Mouse (Mus musculus) myocyte (in vitro differentiated cells): ENCODE measurements around the gene Kxd1. TPM values are rescaled to one million over a fixed set of nuclear protein-coding genes. Genes with fewer than 3 reads are reported as not detected.

ENCODE experiments used
- H3K27me3 ChIP-seq: one replicate; pipeline ENCODE4 v1.6.1; 2011; ENCODE audit not compliant: control insufficient read depth, insufficient read depth, insufficient read length
- H3K36me3 ChIP-seq: one replicate; pipeline ENCODE4 v1.6.1; 2011; ENCODE audit not compliant: control insufficient read depth, insufficient read depth
- H3K4me2 ChIP-seq: one replicate; pipeline ENCODE4 v1.6.1; 2011; ENCODE audit warnings: low read depth, control low read depth
- H3K4me3 ChIP-seq: one replicate; pipeline ENCODE4 v1.5.1; 2011; ENCODE audit warnings: mild to moderate bottlenecking, control low read depth, moderate library complexity
- H3K79me2 ChIP-seq: one replicate; pipeline ENCODE4 v1.6.1; 2011; ENCODE audit not compliant: control insufficient read depth, insufficient read depth
- H3ac ChIP-seq: one replicate; pipeline ENCODE4 v1.6.1; 2011; ENCODE audit not compliant: control insufficient read depth, insufficient read length
- CEBPB ChIP-seq: IDR thresholded peaks from 2 replicates; pipeline ENCODE4 v1.6.1; 2011; ENCODE audit warnings: mild to moderate bottlenecking, moderate library complexity; ENCODE audit not compliant: poor library complexity, insufficient read depth, severe bottlenecking
- E2F4 ChIP-seq: IDR thresholded peaks from one replicate; pipeline ENCODE4 v1.6.1; 2011; ENCODE audit warnings: mild to moderate bottlenecking, control low read depth, moderate library complexity; ENCODE audit not compliant: insufficient read depth
- MAX ChIP-seq: IDR thresholded peaks from one replicate; pipeline ENCODE4 v1.6.1; 2011; ENCODE audit warnings: low read depth, mild to moderate bottlenecking, control low read depth
- MYOD1 ChIP-seq, 3 experiments: IDR thresholded peaks; one replicate each; pipeline ENCODE4 v1.6.1; 2011; ENCODE audit warnings: control low read depth in 2 of 3, low read depth in 2 of 3, mild to moderate bottlenecking in 2 of 3, moderate library complexity in 1 of 3; ENCODE audit not compliant: insufficient read length in 2 of 3, control insufficient read depth in 1 of 3
- MYOG ChIP-seq, 3 experiments: IDR thresholded peaks; one replicate each; pipeline ENCODE4 v1.6.1; 2011; ENCODE audit warnings: control low read depth in 2 of 3, low read depth in 2 of 3, mild to moderate bottlenecking in 2 of 3; ENCODE audit not compliant: insufficient read length in 2 of 3, control insufficient read depth in 1 of 3, insufficient read depth in 1 of 3
- POLR2A ChIP-seq: IDR thresholded peaks from one replicate; pipeline ENCODE4 v1.6.1; 2011; ENCODE audit warnings: low read depth, mild to moderate bottlenecking, control low read depth, moderate library complexity; ENCODE audit not compliant: insufficient read length
- POLR2AphosphoS2 ChIP-seq: IDR thresholded peaks from one replicate; pipeline ENCODE4 v1.6.1; 2011; ENCODE audit warnings: low read depth, control low read depth; ENCODE audit not compliant: insufficient read length
- REST ChIP-seq: IDR thresholded peaks from one replicate; pipeline ENCODE4 v1.6.1; 2011; ENCODE audit warnings: mild to moderate bottlenecking, control low read depth, moderate library complexity; ENCODE audit not compliant: insufficient read depth, insufficient read length
- SRF ChIP-seq: IDR thresholded peaks from one replicate; pipeline ENCODE4 v1.6.1; 2011; ENCODE audit warnings: low read depth; ENCODE audit not compliant: control insufficient read depth, insufficient read length
- TCF12 ChIP-seq: IDR thresholded peaks from one replicate; pipeline ENCODE4 v1.6.1; 2011; ENCODE audit warnings: mild to moderate bottlenecking, control low read depth; ENCODE audit not compliant: poor library complexity, insufficient read depth, severe bottlenecking
- TCF3 ChIP-seq: IDR thresholded peaks from one replicate; pipeline ENCODE4 v1.6.1; 2011; ENCODE audit warnings: low read depth, control low read depth; ENCODE audit not compliant: insufficient read length
- USF1 ChIP-seq: IDR thresholded peaks from one replicate; pipeline ENCODE4 v1.6.1; 2011; ENCODE audit warnings: low read depth, mild to moderate bottlenecking, control low read depth, moderate library complexity
- polyA plus RNA-seq: library from polyadenylated mRNA; unstranded; fragments of >200 nt; fragmentation: generic; extraction: Trizol; gene quantifications from one replicate; pipeline ENCODE4 v1.2.1, GENCODE M21; 2012; ENCODE audit warnings: missing spikeins

Gene Kxd1
- polyA plus RNA-seq, 1 experiment, result 73.8 TPM

DNA sequence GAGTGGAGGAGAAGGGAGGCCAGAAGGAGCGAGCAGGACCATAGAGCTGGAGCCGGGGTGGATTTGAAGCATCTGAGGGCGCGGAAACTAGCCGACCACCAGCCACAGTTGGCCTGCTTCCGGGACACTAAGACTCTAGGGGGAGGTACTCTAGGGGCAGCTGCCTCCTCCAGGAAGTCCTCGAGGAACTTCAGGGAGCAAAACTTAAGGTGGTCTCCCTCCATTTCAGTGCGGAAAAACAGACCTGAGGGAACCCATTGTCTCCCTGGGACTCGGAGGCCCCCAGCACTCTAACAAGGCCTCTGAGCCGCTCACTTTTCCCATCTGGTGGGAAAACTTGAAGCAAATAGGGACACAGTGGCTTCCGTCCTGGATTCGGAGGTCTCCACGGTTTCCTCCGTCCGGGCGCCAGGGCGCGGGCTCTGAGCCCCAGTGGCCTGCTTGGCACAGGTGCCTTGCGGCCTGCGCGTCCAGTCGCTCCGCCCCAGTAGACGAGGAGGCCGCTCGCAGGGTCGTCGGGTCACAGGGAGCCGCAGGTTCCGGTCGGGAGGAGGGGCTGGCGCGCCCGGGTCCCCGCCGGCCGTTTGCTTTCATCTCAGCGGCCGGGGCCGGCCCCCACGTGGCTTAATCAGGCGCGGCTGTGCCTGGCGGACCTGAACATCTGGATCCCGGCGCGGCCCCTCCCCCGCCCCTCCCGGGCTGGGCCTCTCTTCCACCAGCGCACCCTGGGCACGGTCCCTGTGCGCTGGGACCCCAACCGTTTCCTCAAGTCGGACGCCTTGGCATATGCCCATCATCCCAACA is 39.6 kb downstream of the Kxd1 start:
- no peaks in the 10 kb centered on the region for H3K79me2 ChIP-seq
- H3ac ChIP-seq, result no peak overlapping the region
- no peaks in the 10 kb centered on the region for H3K36me3 ChIP-seq
- H3K27me3 ChIP-seq, result no peaks in the 10 kb centered on the region
- no peak overlapping the region for H3K4me2 ChIP-seq
- TF ChIP-seq SRF (no peak), MAX (no peak), POLR2A (no peak), REST (no peak), USF1 (no peak), POLR2AphosphoS2 (no peak), CEBPB (no peak), MYOG (IDR thresholded peaks at IDR 0.05; ENCODE audit: control insufficient read depth in 1 of 3, insufficient read depth in 1 of 3, insufficient read length in 2 of 3, low read depth in 2 of 3) (no peak), MYOD1 (IDR thresholded peaks at IDR 0.05; ENCODE audit: control insufficient read depth in 1 of 3, insufficient read length in 2 of 3, low read depth in 2 of 3) (no peak), E2F4 (no peak), TCF3 (no peak), TCF12 (no peak)
- H3K4me3 ChIP-seq, result no peak overlapping the region

- no peak for TF ChIP-seq E2F4
- TF ChIP-seq REST, result no peak
- no peak for TF ChIP-seq MYOD1 (IDR thresholded peaks at IDR 0.05; ENCODE audit: control insufficient read depth in 1 of 3, insufficient read length in 2 of 3, low read depth in 2 of 3)
- no peaks in the 10 kb centered on the region for H3K79me2 ChIP-seq
- H3K27me3 ChIP-seq, result no peaks in the 10 kb centered on the region
- H3ac ChIP-seq, result no peak within 1 kb of the TSS
- H3K4me3 ChIP-seq, result no peak within 1 kb of the TSS
- H3K36me3 ChIP-seq, result no peaks in the 10 kb centered on the region
- H3K4me2 ChIP-seq, result no peak within 1 kb of the TSS
Observed at GRCm38 (mm10) chr8:70486941-70487520, 40.7 kb downstream of the Kxd1 start, which contains the start of gene Tmem59l. TSS of gene Tmem59l (minus strand) at chr8:70487358.

DNA sequence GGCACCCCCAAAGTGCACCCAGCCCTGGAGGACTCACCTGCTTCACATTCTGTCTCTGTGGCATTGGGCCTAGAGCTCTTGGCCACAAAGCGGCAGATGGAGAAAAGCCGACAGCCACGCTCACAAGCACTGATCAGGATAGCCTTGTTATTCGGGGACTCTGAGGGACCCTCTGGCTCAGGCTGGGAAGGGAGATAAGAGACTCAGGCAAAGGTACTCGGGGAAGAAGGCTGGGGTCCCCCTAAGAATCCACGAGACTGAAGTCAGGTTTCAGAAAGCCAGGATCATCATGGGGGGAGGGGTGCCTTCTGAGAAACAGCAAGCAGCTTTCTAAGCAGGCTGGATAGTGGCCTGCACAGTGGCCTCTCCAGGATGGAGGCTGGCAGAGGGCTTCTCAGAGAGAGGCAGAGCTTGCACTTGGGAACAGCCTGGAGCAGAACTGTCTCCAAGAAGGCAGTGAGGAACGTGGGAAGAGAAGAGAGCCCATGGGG is 41.5 kb downstream of the Kxd1 start:
- no peaks in the 10 kb centered on the region for H3K27me3 ChIP-seq
- H3K4me3 ChIP-seq, result no peak overlapping the region
- H3ac ChIP-seq, result no peak overlapping the region
- H3K79me2 ChIP-seq, result no peaks in the 10 kb centered on the region
- H3K36me3 ChIP-seq, result no peaks in the 10 kb centered on the region
- no peak for TF ChIP-seq TCF12
- no peak for TF ChIP-seq MAX
- TF ChIP-seq REST, result no peak
- no peak for TF ChIP-seq POLR2A
- TF ChIP-seq USF1, result no peak
- H3K4me2 ChIP-seq, result no peak overlapping the region

DNA sequence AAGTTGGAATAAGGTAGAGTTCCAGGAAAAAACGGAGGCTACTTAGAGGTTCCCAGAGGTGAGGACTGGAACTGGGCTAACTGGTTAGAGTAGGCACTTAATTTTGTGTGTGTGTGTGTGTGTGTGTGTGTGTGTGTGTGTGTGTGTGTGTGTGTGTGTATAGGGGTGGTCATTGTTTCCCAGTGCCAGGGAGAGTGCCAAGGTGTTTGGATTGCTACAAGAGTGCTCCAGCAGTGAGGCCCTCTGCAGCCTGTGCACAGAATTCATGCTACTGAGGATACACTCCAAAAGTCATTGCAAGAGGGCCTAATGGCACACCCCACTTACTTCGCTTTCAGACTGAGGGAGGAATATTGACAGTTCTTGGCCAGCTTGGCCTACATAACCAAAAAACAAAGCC is 44.8 kb downstream of the Kxd1 start:
- Histone ChIP-seq H3K79me2 (no peaks in the 10 kb centered on the region), H3ac (no peak overlapping the region), H3K4me3 (no peak overlapping the region), H3K36me3 (no peaks in the 10 kb centered on the region), H3K4me2 (no peak overlapping the region), H3K27me3 (no peaks in the 10 kb centered on the region)
- TF ChIP-seq TCF12 (no peak), MYOG (IDR thresholded peaks at IDR 0.05; ENCODE audit: control insufficient read depth in 1 of 3, insufficient read depth in 1 of 3, insufficient read length in 2 of 3, low read depth in 2 of 3) (no peak)

GRCm38 (mm10) chr8:70481908-70482307 is 45.8 kb downstream of the Kxd1 start:
- no peaks in the 10 kb centered on the region for H3K36me3 ChIP-seq

More at GRCm38 (mm10) chr8:70481908-70482307, 45.8 kb downstream of the Kxd1 start:
- Histone ChIP-seq H3ac (no peak overlapping the region), H3K4me2 (no peak overlapping the region), H3K79me2 (no peaks in the 10 kb centered on the region), H3K27me3 (no peaks in the 10 kb centered on the region), H3K4me3 (no peak overlapping the region)
- TF ChIP-seq MAX (no peak), TCF12 (no peak), USF1 (no peak), TCF3 (no peak), SRF (no peak), POLR2A (no peak), CEBPB (no peak), REST (no peak), MYOD1 (IDR thresholded peaks at IDR 0.05; ENCODE audit: control insufficient read depth in 1 of 3, insufficient read length in 2 of 3, low read depth in 2 of 3) (no peak), MYOG (IDR thresholded peaks at IDR 0.05; ENCODE audit: control insufficient read depth in 1 of 3, insufficient read depth in 1 of 3, insufficient read length in 2 of 3, low read depth in 2 of 3) (no peak), E2F4 (no peak), POLR2AphosphoS2 (no peak)
